Mouse (Mus musculus) hindbrain, embryonic 14.5 days (tissue): ENCODE measurements around the gene Mymx. TPM values are rescaled to one million over a fixed set of nuclear protein-coding genes. Genes with fewer than 3 reads are reported as not detected.

ENCODE experiments used
- ATAC-seq: fragments of 200-750 bp; cut with Nextera tagmentation; 2 replicates; pipeline ENCODE4 v1.8.0; 2017; ENCODE audit warnings: moderate number of reproducible peaks, mild to moderate bottlenecking, moderate TSS enrichment, moderate library complexity; ENCODE audit not compliant: low FRiP score
- DNase-seq: peaks from one replicate; pipeline ENCODE4 v3.0.0-alpha.2; 2015; ENCODE audit warnings: low spot score
- H3K27ac ChIP-seq: fragments of 300-500 bp; sonication (generic); 2 replicates; pipeline ENCODE4 v1.5.1; 2014; ENCODE audit warnings: mild to moderate bottlenecking, moderate library complexity
- H3K27me3 ChIP-seq: fragments of 300-500 bp; sonication (generic); 2 replicates; pipeline ENCODE4 v1.6.1; 2014; ENCODE audit warnings: mild to moderate bottlenecking, low read length, mixed read lengths; ENCODE audit not compliant: control insufficient read depth, insufficient read depth
- H3K36me3 ChIP-seq: fragments of 300-500 bp; sonication (generic); replicated peaks from 2 replicates; pipeline ENCODE4 v1.6.1; 2014; ENCODE audit not compliant: control insufficient read depth, insufficient read depth
- H3K4me1 ChIP-seq: fragments of 300-500 bp; sonication (generic); replicated peaks from 2 replicates; pipeline ENCODE4 v1.6.1; 2014; ENCODE audit warnings: antibody characterized with exemption, low read length, mixed read lengths; ENCODE audit not compliant: control insufficient read depth, insufficient read depth
- H3K4me2 ChIP-seq: fragments of 300-500 bp; sonication (generic); replicated peaks from 2 replicates; pipeline ENCODE4 v1.6.1; 2014; ENCODE audit warnings: mild to moderate bottlenecking, moderate library complexity
- H3K4me3 ChIP-seq: fragments of 300-500 bp; sonication (generic); replicated peaks from 2 replicates; pipeline ENCODE4 v1.5.1; 2014; ENCODE audit warnings: mild to moderate bottlenecking, low read length
- H3K9ac ChIP-seq: fragments of 300-500 bp; sonication (generic); 2 replicates; pipeline ENCODE4 v1.6.1; 2014
- H3K9me3 ChIP-seq: fragments of 300-500 bp; sonication (generic); 2 replicates; pipeline ENCODE4 v1.6.1; 2016; ENCODE audit warnings: low read length; ENCODE audit not compliant: control insufficient read depth
- WGBS: fragments of 180-500 bp; shearing (Covaris S2); extraction: QIAGEN DNeasy Blood & Tissue Kit; methylation state at CpG from one replicate; pipeline ENCODE4 v1.1.7; 2014; 5-methylcytosine and 5-hydroxymethylcytosine counted together
- polyA plus RNA-seq: library from polyadenylated mRNA; unstranded; fragments of >200 nt; fragmentation: Nextera tagmentation; extraction: Ambion mirVana; gene quantifications from 2 replicates; pipeline ENCODE4 v1.2.1, GENCODE M21; 2014

Gene Mymx
- polyA plus RNA-seq, 1 experiment from 2014 or later: not detected

DNA sequence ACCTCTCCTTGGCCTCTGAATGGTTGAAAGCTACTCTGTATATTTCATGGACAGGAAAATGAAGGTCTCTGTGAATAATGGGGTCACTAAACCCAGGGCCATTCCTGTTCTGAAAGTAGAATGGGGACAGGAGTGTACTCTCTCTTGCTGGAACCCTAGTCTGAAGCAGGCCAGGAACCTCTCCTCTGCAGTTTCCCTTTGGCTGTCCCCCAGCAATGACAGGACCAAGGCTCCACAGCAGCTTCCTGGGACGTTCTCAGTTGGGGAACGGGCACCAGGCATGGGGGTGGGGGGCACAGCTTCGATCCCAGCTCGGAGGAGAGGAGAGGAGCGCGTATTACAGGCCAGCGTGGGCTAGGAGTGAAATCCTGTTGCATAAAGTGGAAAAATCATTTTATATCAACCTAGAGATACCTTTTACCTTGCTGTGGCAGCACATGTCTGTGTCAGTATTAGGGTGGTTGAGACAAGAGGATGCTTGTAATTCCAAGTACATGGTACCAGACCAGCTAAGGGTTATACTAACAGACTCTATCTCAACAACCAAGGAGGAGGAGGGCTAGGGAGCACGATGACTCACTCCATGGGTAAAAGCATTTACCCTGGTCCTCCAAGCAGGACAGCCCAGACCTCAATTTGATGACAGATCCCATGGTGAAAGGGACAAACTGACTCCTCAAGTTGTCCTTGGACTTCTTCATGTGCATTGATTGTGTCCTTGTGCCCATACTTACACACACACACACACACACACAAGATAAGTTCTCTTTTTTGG is 26.6 kb downstream of the Mymx start:
- Histone ChIP-seq H3K9me3 (no peaks in the 10 kb centered on the region), H3K4me2 (peak overlapping the region; percentile 80), H3K9ac (peak overlapping the region; percentile 99), H3K27ac (peak overlapping the region; percentile 98), H3K36me3 (peaks cover 17% of the 10 kb centered on the region), H3K27me3 (no peaks in the 10 kb centered on the region), H3K4me3 (0 out of 2 replicates have a peak overlapping the region, but pooled peaks have one; percentile 1), H3K4me1 (peaks cover 23% of the 10 kb centered on the region)
- ATAC-seq: no peak
- no peak for DNase-seq
- WGBS: 93% methylated on average over 8 of the region's 8 CpGs

DNA sequence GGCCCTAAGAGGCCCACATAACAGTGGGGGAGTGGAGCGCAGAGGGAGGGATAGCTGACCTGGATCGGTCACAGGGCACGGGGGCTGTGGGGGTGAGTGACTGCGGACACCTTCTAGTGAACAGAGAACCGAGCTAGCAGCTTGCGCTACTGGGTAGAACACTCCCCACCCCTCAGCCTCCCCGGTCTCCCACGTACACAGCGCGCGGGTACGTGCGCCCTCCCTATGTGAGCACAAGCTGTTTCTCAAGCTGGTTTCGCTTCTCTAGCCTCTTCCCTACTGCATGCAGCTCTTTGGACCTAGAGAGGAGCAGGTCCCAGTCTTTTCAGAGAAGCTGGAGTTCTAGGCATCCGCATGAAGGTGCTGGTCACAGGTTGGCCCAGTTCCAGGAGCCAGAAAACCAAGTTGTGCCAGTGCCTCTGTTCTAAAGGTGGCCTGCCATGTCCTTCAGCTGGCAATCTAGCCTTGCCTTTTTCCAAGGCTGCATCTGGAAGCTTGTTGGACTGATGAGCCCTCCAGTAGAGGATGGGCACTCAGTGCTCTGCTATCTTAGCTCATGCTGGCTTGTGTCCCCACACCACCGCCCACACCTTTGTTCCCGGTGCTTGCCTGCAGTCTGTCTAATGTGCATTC is 27.7 kb downstream of the Mymx start:
- Histone ChIP-seq H3K27ac (peak overlapping the region; percentile 98), H3K4me2 (peak overlapping the region; percentile 80), H3K27me3 (no peaks in the 10 kb centered on the region), H3K36me3 (peaks cover 28% of the 10 kb centered on the region), H3K9me3 (no peaks in the 10 kb centered on the region), H3K4me3 (peak overlapping the region; percentile 89), H3K4me1 (peaks cover 23% of the 10 kb centered on the region), H3K9ac (peak overlapping the region; percentile 99)
- WGBS: 3% methylated on average over 17 of the region's 17 CpGs
- peak; percentile 58 for ATAC-seq
- peak; percentile 76 for DNase-seq

DNA sequence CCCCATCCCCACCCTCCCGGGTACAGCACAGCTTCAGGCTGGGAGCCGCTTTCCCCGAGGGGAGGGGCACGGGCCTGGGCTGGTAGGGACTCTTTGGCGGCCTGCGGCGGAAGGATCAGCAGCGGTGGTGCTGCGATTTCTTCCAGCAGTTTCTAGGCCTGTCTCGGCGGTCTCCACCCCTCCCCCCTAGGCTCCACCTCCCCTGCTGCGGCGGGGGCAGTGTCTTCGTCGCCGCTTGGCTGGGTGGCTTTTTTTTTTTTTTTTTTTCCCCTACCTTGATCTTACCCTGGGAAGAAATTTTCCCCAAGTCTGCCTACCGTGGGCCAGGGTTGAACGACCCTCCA is 28.1 kb downstream of the Mymx start:
- H3K27me3 ChIP-seq: no peaks in the 10 kb centered on the region
- H3K36me3 ChIP-seq: peaks cover 33% of the 10 kb centered on the region
- no peaks in the 10 kb centered on the region for H3K9me3 ChIP-seq
- peak overlapping the region; percentile 99 for H3K9ac ChIP-seq
- WGBS: 2% methylated on average over 18 of the region's 18 CpGs
- peaks cover 23% of the 10 kb centered on the region for H3K4me1 ChIP-seq
- peak overlapping the region; percentile 80 for H3K4me2 ChIP-seq
- ATAC-seq (peak; percentile 71), DNase-seq (peak; percentile 94)
- peak overlapping the region; percentile 98 for H3K27ac ChIP-seq
- peak overlapping the region; percentile 89 for H3K4me3 ChIP-seq

DNA sequence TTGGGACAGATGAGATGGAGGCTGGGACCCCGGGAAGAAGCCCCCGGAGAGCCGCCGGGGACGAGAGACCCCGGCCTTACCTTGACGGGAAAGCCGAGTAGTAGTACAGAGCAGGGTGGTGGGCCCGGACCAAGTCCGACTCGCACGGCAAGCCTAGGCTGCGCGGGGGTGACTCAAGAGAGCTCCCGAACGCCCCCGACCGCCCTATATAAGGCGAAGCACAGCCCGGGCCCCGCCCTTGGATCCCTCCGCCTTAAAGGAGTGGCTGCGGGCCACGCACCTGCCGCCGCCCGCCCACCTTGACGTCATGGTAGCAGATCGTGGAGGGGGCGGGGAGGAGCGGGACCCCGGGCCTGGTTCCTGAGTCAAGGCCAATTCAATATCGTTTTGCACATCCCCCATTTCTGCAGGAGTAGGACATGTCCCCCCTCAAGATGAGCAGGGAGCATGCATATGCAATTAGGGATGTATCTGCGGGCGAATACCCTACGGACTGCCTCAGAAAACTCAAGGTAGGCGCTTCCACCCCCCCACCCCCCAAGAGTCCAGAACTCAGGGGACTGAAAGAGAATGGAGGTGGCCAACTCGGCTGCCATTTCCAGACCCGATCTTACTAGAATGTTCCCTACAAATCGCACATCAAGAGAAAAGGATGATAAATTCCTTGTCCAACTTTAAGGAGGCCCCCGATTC is 28.7 kb downstream of the Mymx start, which contains the start of gene Hsp90ab1:
Gene Hsp90ab1 (minus strand): TSS at position 185 of the 693 bp plus-strand sequence.
- H3K27me3 ChIP-seq: no peaks in the 10 kb centered on the region
- peak; percentile 82 for ATAC-seq
- H3K9me3 ChIP-seq: no peaks in the 10 kb centered on the region
- peaks cover 38% of the 10 kb centered on the region for H3K36me3 ChIP-seq
- DNase-seq: peak; percentile 99
- peak within 1 kb of the TSS; percentile 89 for H3K4me3 ChIP-seq
- H3K27ac ChIP-seq: peak within 1 kb of the TSS; percentile 98
- peak within 1 kb of the TSS; percentile 80 for H3K4me2 ChIP-seq
- under 1% methylated on average over 41 of the region's 41 CpGs for WGBS
- H3K4me1 ChIP-seq: peaks cover 23% of the 10 kb centered on the region
- peak within 1 kb of the TSS; percentile 99 for H3K9ac ChIP-seq

DNA sequence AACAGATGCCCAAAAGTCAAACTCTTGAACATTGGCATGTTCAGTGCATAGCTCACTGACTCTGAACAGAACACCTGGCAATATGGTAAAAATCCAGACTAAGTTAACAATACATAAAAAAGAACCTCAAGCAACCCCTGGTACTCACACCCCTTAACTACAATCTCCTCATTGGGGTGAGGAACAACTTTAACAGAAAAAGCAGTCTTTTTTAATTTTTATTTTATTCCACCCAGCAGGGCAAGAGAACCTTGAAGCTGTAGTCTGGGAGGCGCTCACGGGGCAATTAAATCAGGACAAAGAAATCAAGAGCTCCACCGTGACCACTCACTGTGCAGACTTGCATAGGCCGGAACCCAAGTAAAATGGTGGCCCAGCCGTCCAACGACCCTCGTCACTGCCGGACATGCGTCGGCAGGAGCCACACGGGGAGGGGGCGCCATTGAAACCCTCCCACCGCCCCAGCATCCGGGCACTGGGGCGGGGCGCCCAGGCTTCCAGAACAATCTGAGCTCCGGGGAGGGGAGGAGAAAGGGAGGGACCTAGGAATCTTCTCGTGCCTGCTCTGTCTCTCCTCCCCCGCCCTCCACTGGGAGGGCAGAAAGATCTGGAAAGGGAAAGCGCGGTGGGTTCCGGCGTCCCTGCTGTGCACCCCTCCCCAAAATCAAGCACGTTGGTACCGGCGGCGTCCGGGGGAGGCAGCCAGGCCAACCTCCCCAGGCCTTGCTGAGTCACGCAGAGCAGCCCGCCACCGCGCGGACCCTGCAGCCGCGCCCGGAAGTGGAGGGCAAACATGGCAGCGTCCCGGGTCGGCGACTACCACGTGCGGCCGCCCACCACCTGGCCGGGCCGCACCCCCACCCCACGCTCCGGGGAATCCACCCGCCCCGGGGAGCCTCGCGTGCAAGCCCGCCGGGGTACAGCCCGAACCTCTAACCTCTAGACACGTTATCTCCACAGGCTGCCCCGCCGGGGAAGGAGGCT is 29.5 kb downstream of the Mymx start:
- H3K27me3 ChIP-seq: no peaks in the 10 kb centered on the region

DNA sequence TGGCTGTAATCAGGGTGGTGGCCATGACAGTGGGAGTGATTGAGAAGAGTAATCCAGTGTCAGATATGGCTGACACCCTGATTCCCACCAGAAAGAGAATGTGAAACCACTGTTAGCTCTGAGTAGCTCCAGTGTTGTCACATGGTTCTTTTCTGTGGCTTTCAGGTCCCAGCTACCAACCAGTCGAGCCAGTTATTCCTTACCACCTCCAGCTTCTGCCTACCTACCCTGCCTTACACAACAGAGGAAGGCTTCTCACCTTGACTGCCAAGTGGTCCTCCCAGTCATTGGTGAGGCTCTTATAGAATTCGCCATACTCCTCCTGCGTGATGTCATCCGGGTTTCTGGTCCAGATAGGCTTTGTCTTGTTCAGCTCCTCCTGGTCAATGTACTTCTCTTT is 31.9 kb downstream of the Mymx start:
- 94% methylated on average over 4 of the region's 4 CpGs for WGBS

More for the DNA sequence above, 29.5 kb downstream of the Mymx start:
- H3K9me3 ChIP-seq: no peaks in the 10 kb centered on the region
- ATAC-seq: peak; percentile 55
- peaks cover 23% of the 10 kb centered on the region for H3K4me1 ChIP-seq
- peak overlapping the region; percentile 98 for H3K27ac ChIP-seq
- peak overlapping the region; percentile 89 for H3K4me3 ChIP-seq
- peak overlapping the region; percentile 99 for H3K9ac ChIP-seq
- peak; percentile 83 for DNase-seq
- H3K4me2 ChIP-seq: peak overlapping the region; percentile 80
- H3K36me3 ChIP-seq: peaks cover 46% of the 10 kb centered on the region
- under 1% methylated on average over 53 of the region's 57 CpGs for WGBS

DNA sequence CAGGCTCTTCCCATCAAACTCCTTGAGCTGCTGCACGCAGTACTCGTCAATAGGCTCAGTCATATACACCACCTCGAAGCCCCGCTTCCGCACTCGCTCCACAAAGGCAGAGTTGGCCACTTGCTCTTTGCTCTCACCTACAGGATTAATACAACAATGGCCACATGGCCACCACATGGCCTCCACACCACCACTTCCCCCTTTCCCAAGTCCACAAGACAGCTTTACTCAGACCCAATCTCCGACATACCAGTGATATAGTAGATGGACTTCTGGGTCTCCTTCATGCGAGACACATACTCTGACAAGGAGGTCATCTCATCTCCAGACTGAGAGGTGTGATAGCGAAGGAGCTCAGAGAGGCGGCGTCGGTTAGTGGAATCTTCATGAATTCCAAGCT is 32.9 kb downstream of the Mymx start:
- Histone ChIP-seq H3K27ac (no peak overlapping the region), H3K27me3 (no peaks in the 10 kb centered on the region), H3K36me3 (peaks cover 61% of the 10 kb centered on the region), H3K4me3 (no peak overlapping the region), H3K4me2 (no peak overlapping the region), H3K4me1 (peaks cover 24% of the 10 kb centered on the region), H3K9me3 (no peaks in the 10 kb centered on the region), H3K9ac (no peak overlapping the region)
- 92% methylated on average over 12 of the region's 12 CpGs for WGBS
- no peak for ATAC-seq
- DNase-seq: no peak

More for the DNA sequence above, 31.9 kb downstream of the Mymx start:
- Histone ChIP-seq H3K27ac (no peak overlapping the region), H3K36me3 (peaks cover 61% of the 10 kb centered on the region), H3K9ac (peak overlapping the region; percentile 19; the same call in 1 of the 2 replicates), H3K4me3 (no peak overlapping the region), H3K4me1 (peaks cover 24% of the 10 kb centered on the region), H3K9me3 (no peaks in the 10 kb centered on the region), H3K27me3 (no peaks in the 10 kb centered on the region), H3K4me2 (no peak overlapping the region)
- no peak for ATAC-seq
- no peak for DNase-seq

DNA sequence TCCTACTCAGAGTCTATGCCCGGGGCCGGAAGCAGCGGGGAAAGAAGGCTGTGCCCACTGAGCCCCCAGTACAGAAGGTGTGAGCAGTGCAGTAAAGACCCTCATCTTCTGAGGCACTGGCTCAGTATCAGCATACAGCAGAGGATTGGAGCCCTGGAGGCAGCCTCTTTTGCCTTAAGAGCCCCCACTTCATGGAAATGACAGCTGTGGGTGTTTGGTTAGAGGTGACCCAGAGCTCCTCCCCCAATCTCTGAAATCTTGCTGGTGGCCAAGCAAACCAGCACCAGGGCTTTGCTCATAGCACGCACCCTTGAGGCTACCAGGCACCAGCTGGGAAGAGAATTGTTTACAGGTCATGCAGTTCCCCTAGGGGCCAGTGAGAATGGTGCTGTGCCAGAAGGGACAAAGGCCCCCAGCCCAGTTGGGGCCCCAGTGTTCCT is 34.7 kb downstream of the Mymx start:
- H3K27ac ChIP-seq: no peak overlapping the region
- H3K4me1 ChIP-seq: peaks cover 24% of the 10 kb centered on the region
- ATAC-seq (no peak), DNase-seq (no peak)
- peaks cover 61% of the 10 kb centered on the region for H3K36me3 ChIP-seq
- H3K9ac ChIP-seq: no peak overlapping the region
- no peaks in the 10 kb centered on the region for H3K27me3 ChIP-seq
- no peaks in the 10 kb centered on the region for H3K9me3 ChIP-seq
- H3K4me2 ChIP-seq: no peak overlapping the region
- 37% methylated on average over 4 of the region's 4 CpGs for whole genome bisulfite sequencing
- no peak overlapping the region for H3K4me3 ChIP-seq
